Mouse (Mus musculus) lung, adult 18-20 months (tissue): Measurements from ENCODE around the gene Krt8.
A peak's percentile ranks its signal among the peaks of the same experiment; 100 is the strongest.

Source experiments
- DNase-seq, 2 experiments: peaks; one replicate each; pipeline ENCODE4 v3.0.0; 2022; ENCODE audit warnings: mixed read lengths in 2 of 2

The Krt8 gene

DNA sequence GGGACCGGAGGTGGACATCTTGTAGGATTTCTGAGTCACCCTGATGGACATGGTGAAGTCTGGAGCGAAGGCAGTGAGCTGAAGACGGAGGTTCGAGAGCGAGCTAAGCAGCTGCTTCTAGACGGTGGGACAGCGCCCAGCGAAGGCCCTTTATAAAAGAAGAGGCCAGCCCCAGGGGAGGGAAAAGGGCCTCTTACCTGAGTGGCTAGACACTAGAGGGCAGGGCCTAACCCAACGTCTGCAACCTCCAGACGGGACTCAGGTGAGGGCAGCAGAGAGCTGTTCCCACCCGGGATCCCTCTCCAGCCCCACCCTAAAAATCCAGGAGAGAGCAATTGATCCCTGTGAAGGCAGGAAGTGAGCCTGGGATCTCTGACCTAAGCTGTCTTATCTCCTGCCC is at the start of gene Krt8:
Gene Krt8, minus strand, starts transcription at position 294 of the 400 bp plus-strand sequence.
- peak; percentile 88 to 92 for DNase-seq

DNA sequence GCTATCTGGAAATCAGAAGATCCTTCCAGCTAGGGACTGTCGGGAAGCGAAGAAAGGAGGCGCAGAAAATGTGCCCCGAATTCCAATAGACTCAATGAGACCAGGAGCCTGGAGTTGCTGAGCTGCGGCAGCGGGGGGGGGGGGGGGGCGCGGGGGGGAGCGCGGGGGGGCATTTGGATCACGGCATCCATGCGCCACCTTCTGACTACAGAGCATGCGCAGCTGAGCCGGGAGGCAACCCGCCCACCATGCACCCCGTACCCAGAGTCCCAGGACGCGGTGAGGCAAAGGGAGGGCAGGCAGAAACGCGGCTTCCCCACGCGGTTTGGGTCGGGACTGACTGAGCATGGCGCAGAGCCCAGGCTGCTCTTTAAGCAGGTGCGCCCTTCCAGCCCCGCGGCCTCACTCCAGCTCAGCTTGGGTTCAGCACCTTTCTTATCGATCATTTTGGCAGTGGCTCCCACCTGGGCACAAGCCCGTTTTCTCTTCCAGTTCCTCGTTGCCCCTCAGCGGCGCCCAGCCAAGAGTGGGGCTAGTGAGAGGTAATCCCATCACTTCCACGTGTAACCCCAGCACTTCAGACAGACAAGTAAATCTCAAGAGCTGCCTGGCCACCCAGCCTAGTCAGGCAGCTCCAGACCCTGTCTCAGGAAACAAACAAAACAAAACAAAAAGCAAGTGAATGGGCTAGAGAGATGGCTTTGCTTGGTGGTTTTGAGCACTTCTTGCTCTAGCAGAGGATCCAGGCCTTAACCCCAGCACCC is 47.8 kb upstream of the Krt8 start:
- peak; percentile 36 to 54 for DNase-seq

DNA sequence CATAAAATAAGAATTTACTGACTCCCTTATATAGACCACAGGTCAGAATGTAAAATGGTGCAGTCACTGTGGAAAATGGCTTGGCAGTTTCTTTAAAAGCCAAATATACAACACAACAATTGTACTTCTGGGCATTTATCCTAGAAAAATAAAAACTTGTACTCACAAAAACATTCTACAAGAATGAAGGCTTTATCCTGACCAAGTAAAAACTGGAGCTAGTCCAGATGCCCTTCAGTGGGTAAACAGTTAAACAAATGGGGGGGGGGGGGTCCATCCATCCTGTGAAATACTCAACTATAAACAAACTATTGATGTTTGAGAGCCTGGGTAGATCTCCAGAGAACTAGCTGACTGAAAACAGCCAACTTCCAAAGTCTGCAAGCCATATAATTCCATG is 45.6 kb upstream of the Krt8 start:
- DNase-seq = no peak

DNA sequence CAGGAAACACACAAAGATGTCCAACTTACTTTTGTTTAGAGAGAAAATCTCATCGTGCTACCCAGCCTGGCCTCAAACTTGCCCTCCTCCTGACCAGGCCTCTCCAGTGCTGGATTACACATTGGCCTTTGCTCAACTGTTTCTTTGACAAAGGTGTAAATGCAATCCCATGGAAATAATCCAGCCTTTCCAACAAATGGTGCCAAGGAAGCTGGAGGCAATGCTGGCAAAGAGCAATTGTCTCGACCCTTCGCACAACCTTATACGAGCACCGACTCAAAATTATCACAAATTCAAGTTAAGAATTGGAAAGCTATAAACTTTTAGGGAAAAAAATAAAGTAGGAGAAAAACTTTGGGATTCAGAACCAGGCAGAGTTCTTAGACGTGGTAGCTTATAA is 43.7 kb upstream of the Krt8 start:
- no peak for DNase-seq

DNA sequence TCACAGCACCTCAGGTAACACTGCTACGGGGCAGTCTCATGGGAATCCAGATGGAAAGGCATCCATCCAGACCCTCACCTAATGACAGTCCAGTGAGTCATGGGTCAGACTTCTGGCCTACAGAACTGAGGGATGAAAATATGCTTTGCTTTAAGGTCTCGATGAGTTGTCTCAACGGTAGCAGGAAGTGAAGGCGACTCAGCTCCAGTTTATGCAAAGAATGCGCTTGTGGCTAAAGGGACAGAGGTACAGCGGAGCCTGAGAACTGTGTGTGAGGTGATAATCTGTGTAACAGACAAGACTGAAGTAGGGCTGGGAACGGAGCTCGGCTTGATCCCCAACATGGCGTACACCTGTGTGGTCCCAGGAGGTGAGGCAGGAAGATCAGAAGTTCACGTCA is 41.4 kb upstream of the Krt8 start:
- no peak for DNase-seq

DNA sequence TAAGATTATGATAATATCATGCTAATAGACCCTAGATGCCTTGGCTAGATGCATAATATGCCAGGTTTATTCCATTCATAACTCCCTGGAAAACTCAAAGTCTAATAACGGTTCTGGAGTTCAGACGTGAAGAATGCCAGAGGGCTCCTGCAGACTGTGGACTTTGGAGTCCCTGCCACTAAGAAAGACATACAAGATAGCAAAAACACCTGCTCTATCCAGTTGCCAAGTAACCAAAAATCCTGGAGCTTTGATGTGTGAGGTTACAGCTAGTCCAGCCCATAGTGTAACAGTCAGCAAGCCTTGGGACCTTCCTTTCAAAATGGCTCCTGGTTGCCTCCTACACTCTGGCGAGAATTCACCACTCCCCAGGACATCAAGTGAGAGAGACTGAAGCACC is 40.5 kb upstream of the Krt8 start:
- no peak for DNase-seq

DNA sequence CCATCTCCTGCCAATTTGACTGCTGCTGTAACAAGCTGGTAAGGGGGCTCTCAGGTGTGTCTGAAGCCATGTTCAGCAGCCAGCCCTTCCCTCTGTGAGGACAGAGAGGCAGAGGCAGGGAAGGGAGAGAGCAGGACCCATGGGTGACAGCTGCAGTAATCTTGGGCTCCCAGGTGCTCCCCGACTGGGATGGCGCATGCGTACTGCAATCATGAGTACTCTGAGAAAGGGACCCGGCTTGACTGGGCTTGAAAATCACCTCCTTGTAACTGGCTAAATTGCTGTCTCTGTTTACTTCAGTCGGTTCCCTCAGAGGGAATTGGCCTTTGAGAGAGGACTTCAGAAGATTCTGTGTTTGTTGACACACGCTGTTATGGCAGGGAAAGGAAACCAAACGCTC is 37.7 kb upstream of the Krt8 start:
- peak in 1 of 2 experiments; percentile 45 for DNase-seq

DNA sequence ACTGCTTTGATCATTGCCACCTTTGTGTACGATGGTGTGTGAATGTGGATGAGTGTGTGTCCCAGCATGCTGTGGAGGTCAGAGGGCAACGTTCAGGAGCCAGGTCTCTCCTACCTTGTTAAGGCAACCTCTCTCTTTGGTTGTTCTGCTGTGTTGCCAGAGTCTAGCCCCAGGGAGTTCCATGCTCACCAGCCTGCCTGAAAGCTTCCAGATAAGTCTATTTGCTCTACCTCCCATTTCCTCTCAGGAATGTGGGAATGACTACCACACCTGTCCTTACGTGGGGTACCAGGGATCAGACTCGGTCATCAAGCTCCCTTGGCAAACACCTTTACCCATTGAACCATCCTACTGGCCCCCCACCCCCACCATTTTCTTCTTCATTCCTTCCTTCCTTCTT is 36.0 kb upstream of the Krt8 start:
- no peak for DNase-seq

DNA sequence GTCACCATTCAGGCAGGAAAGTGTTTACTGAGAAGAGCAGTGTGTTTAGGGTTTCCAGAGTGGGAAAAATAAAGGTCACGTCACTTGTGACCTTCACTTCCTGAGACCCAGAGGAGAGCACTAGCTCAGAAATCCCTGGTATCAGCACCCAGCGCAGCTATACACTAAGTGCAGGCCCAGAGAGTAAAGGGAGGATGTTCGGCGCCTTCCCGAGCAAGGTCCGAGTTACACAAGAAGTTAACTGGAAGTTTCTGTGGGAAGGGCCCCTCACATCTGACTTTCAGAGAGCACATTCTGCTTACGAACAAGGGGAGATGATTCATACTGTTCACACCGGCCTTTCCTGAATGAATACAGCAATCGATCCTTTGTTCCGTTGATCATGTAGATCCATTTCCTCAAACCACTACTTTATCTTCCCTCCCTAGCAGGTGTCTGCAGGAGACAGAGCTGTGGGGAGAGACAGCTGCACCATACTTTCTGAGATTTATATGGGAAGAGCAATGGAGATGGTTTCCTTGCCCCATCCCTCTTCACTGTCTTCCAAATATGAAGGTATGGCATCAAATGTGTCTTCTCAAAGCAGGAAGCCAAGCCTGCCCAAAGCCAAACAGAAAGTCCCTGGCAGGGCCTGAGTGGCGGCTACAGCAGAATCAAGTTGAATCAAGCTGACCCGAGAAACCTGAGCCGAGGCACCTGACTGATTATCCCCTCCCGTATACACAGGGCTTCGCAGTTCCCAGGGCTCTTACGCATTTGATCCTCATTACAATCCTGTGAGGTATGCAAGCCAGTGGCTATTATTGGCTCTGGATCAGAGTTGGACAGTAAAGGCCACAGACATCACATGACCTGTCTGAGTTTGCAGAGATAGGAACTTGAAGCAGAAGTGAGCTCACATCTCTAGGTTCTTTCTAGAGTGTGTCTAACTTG is 30.1 kb upstream of the Krt8 start:
- peak in 1 of 2 experiments; percentile 29 for DNase-seq

DNA sequence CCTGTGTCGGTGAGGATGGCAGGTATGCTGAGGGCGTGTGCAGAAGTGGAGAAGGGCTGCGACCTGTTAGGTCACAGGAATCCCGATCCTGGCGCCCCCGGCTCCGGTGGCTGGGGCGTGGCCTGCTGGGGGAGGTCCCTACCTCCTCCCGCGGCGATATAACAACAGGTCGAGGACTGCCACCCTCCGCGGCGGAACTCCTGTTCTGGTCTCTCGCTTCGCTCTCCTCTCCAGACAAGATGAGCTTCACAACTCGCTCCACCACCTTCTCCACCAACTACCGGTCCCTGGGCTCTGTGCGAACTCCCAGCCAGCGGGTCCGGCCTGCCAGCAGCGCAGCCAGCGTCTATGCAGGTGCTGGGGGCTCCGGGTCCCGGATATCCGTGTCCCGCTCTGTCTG is 23.8 kb upstream of the Krt8 start, which contains the start of gene Krt18:
Gene Krt18, plus strand, starts transcription at position 141 of the 400 bp plus-strand sequence.
- peak; percentile 74 to 81 for DNase-seq

DNA sequence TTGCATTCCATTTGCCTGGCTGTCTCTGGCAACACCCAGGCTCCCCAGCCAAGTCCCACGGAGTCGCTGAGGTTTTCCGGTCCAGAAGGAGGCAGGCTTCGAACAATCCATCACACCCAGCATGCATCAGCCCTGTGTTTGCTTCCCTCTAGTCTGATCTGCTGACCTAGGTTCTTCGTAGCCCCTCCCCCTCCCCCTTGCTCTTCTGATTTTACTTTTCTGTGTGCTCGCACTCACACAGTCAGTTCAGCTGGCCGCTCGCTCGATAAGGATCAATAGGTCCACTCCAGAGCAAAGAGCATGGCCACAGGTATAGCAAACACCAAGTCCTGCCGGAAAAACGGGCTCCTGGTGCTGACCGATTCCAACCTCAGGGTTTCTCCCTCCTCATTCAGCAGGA is 22.1 kb upstream of the Krt8 start:
- no peak for DNase-seq

DNA sequence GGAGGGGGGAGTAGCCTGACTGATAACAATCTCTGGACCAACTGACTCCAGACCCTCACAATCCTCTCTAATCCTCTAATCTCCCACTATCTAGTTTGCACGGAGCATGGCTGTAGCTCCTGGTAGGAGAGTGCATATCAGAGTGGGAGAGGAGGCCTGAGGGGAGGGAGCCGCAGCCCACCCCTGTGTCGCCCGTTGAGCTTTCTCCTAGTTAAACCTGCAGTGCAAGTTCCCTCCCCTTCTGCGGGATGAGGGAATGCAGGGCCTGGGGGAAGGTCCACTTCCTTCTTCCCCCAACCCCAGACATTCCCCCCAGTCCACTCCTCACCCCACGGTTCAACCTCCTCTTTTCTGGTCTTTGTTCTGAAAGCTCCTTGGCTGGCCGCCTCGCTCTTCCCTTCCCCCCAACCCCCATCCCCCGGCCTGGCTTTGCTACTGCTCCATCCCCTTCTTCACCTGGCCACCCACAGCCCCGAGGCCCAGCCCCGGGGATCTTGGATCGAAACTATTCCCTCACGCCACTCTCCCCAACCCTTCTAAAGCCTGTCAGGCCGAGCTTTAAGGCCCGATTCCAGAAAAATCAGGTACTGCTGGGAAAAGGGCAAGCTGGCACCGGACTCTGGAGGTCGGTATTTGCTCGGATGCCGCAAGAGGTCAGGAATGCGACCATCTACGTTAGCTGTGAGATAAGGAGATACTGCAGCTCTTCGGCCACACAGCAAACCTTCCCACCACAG is 21.0 kb upstream of the Krt8 start:
- DNase-seq = peak in 1 of 2 experiments; percentile 24

DNA sequence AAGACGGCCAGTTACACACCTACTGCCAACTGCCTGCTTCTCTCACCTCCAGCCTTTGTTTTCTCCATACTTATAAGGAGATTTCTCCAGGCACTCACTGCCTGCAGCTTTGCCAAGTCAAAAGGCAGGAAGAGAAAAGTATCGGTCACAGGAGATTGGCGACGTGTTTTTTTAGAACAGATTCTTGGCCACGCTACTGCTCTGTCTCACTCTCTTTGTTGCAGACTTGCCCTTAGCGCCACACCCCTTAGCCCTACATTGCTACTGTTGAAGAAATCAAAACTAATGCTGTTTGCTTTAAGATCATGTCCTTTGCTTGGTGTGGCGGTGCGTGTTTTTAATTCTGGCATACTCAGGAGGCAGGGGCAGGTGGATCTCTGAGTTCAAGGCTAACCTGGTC is 19.6 kb upstream of the Krt8 start:
- peak in 1 of 2 experiments; percentile 57 for DNase-seq

DNA sequence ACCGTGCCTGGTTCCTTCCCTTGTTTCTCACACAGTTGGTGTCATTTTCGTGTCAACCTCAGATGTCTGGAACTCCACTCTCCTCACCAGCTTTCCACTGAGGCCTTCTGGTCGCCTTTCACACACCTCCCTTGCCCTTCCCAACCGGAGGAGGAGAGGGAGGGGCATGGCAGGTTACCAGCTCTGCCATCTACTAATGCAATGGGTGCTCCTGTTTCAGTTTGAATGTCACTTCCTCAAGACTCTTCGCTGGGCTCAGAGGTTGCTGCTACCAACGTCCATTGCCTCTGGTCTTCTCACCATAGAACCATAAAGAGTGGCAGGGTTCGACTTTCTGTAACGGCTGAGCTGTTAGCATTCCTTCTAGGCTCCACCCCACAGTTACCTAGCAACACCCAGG is 18.2 kb upstream of the Krt8 start:
- peak in 1 of 2 experiments; percentile 53 for DNase-seq

DNA sequence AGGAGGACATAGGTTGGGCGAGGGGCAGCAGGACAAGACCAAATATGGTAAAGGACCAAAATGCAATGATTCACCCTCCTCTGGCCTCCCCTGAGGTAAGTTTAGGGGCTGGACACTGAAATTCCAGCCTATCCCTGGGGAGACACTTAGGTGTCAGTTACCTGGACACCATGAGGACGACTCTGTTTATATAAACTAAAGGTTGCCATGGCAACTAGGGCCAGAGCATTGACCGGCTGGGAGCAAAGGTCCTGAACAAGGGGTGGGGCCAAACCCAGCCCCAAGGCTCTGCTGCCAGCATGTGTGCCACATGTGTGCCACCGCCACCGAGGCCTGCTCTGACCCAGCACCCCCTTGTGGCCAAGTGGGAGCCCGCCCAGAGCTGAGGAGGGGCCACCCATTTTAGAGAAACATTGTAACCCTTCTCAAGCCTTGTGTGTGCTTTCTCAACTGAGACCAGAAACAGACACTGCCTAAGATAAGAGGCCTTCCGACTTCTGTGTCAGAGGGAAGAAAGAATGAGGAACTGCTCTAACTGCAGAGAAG is 13.7 kb upstream of the Krt8 start:
- peak; percentile 78 to 88 for DNase-seq

DNA sequence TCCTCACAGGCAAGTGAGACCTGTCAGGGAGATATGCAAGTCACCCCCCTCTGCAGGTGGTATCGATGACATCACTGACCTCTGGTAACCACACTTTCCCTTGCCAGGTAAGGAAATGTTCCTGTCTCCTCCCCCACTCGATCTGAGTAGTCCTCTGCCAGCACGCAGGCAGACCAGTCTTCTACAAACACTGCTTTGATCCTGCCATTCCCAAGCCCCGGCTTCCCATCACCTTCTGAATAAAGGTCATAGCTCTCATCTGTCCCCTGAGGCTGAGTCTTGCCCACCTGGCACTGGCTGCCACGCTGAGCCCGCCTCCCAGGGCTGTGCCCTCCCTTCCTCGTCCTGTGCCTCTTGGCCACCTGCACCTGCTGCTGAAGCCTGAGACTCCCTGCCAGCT is 12.5 kb upstream of the Krt8 start:
- DNase-seq = peak; percentile 84 to 87

DNA sequence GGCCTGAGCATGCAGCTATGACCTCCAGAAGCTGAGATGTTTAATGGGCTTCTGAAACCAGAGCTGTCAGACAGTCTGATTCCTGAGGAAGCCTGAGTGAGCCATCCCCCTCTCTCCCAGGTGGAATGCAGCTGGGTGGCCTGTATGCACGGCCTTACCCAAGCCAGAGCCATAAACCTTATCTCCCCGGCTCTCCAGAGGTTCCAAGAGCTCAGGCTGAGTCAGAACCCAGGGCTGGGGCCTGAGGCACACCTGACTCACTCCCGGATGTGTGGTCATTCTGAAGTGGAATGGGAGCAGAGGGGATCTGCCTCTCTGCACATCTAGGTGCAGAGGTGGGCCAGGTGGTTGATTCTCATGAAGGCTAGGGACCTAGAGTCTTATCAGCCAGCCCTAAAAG is 11.8 kb upstream of the Krt8 start:
- peak in 1 of 2 experiments; percentile 70 for DNase-seq

DNA sequence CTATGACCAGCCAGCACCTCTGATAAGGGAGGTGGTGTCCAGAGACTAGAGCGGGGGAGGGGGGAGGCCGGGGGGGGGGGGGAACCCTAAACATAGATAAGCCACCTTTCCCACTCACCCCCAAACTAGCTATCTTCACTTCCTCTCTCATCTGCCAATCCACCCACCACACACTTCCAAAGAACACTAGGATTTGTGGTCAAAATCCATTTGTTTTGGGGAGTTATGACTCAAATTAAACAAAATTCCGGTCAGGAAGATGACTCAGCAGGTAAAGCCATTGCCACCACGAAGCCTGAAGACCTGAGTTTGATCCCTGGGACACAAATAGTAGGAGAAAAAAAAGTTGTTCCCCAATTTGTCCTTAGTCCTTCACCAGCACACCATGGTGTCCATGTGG is 10.6 kb upstream of the Krt8 start:
- no peak for DNase-seq

DNA sequence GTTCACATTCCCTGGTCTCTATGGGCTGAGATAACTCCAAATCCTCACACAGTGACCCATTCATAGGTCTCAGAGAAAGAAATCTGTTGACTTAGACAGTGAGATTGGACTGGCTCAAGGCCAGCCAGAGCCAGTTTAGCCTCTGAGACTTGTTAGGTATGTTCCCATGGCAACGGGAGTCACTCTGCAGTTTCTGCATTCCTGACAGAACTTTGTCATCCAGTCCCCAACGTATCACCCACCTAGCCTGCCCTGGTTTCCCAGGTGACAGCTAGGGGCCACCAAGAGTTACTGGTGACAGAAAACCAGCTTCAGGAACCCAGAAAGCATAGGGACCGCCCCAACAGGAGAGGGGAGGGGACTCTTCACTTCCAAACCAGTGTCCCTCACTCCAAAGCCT is 9.4 kb upstream of the Krt8 start:
- DNase-seq = peak in 1 of 2 experiments; percentile 41

DNA sequence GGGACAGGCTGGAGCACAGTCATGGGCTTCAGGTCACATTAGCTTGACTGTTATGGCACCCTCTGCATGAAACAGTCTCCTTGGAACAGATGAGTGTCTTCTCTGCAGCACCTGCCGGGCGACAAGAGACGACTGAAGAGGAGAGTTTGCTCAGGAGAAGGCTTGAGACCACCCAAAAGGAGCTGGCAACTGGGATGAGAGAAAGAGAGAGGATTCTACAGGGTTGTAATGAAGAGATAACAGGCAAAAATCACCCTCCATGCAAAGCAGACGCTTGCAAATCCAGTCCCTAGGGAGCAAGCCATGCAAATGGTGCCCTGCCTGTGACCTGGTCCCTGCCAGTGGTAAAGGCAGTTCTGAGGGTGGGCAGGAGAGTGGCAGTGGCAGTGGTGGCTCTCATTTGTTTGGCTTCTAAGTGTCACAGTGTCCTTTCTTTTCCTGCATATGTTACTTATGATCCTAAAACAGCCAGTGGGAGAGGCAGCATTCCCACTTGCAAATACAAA is 8.0 kb upstream of the Krt8 start:
- no peak for DNase-seq

DNA sequence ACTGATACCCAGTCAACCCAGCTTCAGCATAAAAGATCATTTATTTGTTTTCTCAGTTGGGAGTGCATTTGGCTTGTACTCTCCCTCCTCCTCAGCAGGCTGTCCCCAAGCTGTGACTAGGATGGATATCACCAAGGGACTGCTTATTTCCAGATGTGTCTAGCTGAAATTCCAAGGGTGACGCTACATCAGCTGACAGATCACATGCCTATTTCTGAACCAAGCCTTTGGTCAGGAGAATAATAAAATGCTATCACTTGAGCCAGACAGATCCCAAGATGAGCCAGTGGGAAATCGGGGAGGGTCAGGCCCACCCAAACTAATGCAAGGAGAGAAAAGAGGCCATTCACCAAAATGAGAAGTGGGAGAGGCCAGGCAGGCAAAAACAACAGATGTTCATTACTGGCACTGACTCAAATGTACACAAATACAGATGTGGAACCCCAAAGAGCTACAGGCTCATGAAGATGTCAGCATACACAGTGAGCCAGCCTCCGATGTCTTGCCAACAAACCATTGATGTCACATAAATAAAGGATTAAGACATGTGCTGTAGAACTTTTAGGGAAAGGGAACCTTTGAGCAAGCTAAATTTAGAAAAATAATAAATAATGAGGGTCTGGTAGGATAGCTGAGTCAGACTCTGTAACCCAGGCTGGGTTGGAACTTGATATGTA is 6.4 kb upstream of the Krt8 start:
- no peak for DNase-seq
